Mouse (Mus musculus) kidney, adult 2 months (tissue): Measurements from ENCODE around the gene Mapk12.

Source experiments
- CTCF ChIP-seq: fragments of 200-500 bp; conservative IDR thresholded peaks from 2 replicates; pipeline ENCODE4 v1.5.1; 2011; ENCODE audit warnings: low read depth, mild to moderate bottlenecking, control low read depth, low read length, moderate library complexity, mixed read lengths; ENCODE audit not compliant: insufficient read depth, insufficient read length
- POLR2A ChIP-seq: fragments of 200-500 bp; IDR thresholded peaks from one replicate; pipeline ENCODE4 v1.6.1; 2011; ENCODE audit warnings: low read depth, low read length, control low read depth

GRCm38 (mm10) chr15:89126622-89127021, 13.9 kb downstream of the Mapk12 start:
- TF ChIP-seq POLR2A: no peak
- no peak for TF ChIP-seq CTCF
